Mouse (Mus musculus) neural tube, embryonic 11.5 days (tissue): ENCODE data around the gene Gmppb. TPM values are rescaled to one million over a fixed set of nuclear protein-coding genes. Genes with fewer than 3 reads are reported as not detected.

Experiments
- ATAC-seq: fragments of 200-750 bp; cut with Nextera tagmentation; 2 replicates; pipeline ENCODE4 v1.8.0; 2017; ENCODE audit warnings: moderate number of reproducible peaks, mild to moderate bottlenecking, moderate TSS enrichment, moderate library complexity; ENCODE audit not compliant: insufficient read depth, low FRiP score, low TSS enrichment
- DNase-seq: peaks from one replicate; pipeline ENCODE4 v3.0.0-alpha.2; 2015; ENCODE audit warnings: low spot score
- H3K27ac ChIP-seq: fragments of 300-500 bp; sonication (generic); 2 replicates; pipeline ENCODE4 v1.5.1; 2014; ENCODE audit warnings: low read depth, mild to moderate bottlenecking, low read length
- H3K27me3 ChIP-seq: fragments of 300-500 bp; sonication (generic); 2 replicates; pipeline ENCODE4 v1.6.1; 2014; ENCODE audit warnings: mild to moderate bottlenecking, low read length, mixed read lengths; ENCODE audit not compliant: control insufficient read depth, insufficient read depth
- H3K36me3 ChIP-seq: fragments of 300-500 bp; sonication (generic); 2 replicates; pipeline ENCODE4 v1.6.1; 2014; ENCODE audit warnings: mild to moderate bottlenecking, low read length, moderate library complexity, mixed read lengths; ENCODE audit not compliant: control insufficient read depth, insufficient read depth
- H3K4me1 ChIP-seq: fragments of 300-500 bp; sonication (generic); 2 replicates; pipeline ENCODE4 v1.6.1; 2014; ENCODE audit warnings: low read length, mixed read lengths; ENCODE audit not compliant: control insufficient read depth, insufficient read depth
- H3K4me2 ChIP-seq: fragments of 300-500 bp; sonication (generic); 2 replicates; pipeline ENCODE4 v1.6.1; 2014; ENCODE audit warnings: low read depth, mild to moderate bottlenecking, moderate library complexity
- H3K4me3 ChIP-seq: fragments of 300-500 bp; sonication (generic); 2 replicates; pipeline ENCODE4 v1.5.1; 2014; ENCODE audit warnings: low read depth, low read length
- H3K9ac ChIP-seq: fragments of 300-500 bp; sonication (generic); 2 replicates; pipeline ENCODE4 v1.6.1; 2014; ENCODE audit warnings: mild to moderate bottlenecking, low read length
- H3K9me3 ChIP-seq: fragments of 300-500 bp; sonication (generic); 2 replicates; pipeline ENCODE4 v1.6.1; 2016; ENCODE audit warnings: low read length; ENCODE audit not compliant: control insufficient read depth
- WGBS: fragments of 180-500 bp; shearing (Covaris S2); extraction: QIAGEN DNeasy Blood & Tissue Kit; methylation state at CpG from one replicate; pipeline ENCODE4 v1.1.7; 2014; 5-methylcytosine and 5-hydroxymethylcytosine counted together
- polyA plus RNA-seq: library from polyadenylated mRNA; unstranded; fragments of >200 nt; fragmentation: Nextera tagmentation; extraction: Ambion mirVana; gene quantifications from 2 replicates; pipeline ENCODE4 v1.2.1, GENCODE M21; 2014

Gene Gmppb
- polyA plus RNA-seq, 1 experiment from 2014 or later, result 23.6 TPM

GRCm38 (mm10) chr9:108053665-108054225 lies 4.7 kb downstream of the Gmppb start:
- no peak for DNase-seq
- Histone ChIP-seq H3K27me3 (no peaks in the 10 kb centered on the region), H3K27ac (no peak overlapping the region), H3K36me3 (peaks cover 13% of the 10 kb centered on the region), H3K9ac (no peak overlapping the region), H3K4me3 (no peak overlapping the region), H3K4me1 (peaks cover 7% of the 10 kb centered on the region; the same call in 1 of the 2 replicates), H3K4me2 (no peak overlapping the region), H3K9me3 (no peaks in the 10 kb centered on the region)
- ATAC-seq, result no peak
- WGBS, result 95% methylated on average over 15 of the region's 15 CpGs

- Histone ChIP-seq H3K27ac (no peak overlapping the region), H3K36me3 (peaks cover 13% of the 10 kb centered on the region), H3K4me3 (no peak overlapping the region), H3K9ac (no peak overlapping the region), H3K4me2 (no peak overlapping the region), H3K9me3 (no peaks in the 10 kb centered on the region), H3K4me1 (peaks cover 7% of the 10 kb centered on the region; the same call in 1 of the 2 replicates), H3K27me3 (no peaks in the 10 kb centered on the region)
- ATAC-seq (no peak), DNase-seq (no peak)
- 90% methylated on average over 22 of the region's 22 CpGs for WGBS
Observed at GRCm38 (mm10) chr9:108054331-108055040, 5.4 kb downstream of the Gmppb start.

- Histone ChIP-seq H3K4me2 (no peak overlapping the region), H3K4me1 (peaks cover 4% of the 10 kb centered on the region; the same call in 1 of the 2 replicates), H3K9me3 (no peaks in the 10 kb centered on the region), H3K27me3 (no peaks in the 10 kb centered on the region), H3K4me3 (no peak overlapping the region), H3K27ac (no peak overlapping the region), H3K9ac (no peak overlapping the region), H3K36me3 (peaks cover 13% of the 10 kb centered on the region)
- no peak for ATAC-seq
- DNase-seq, result no peak
- 82% methylated on average over 1 of the region's 1 CpGs for WGBS
Observed at GRCm38 (mm10) chr9:108055061-108055460, 6.0 kb downstream of the Gmppb start.

- peaks cover 4% of the 10 kb centered on the region; the same call in 1 of the 2 replicates for H3K4me1 ChIP-seq
- H3K36me3 ChIP-seq, result peaks cover 13% of the 10 kb centered on the region
- WGBS, result 84% methylated on average over 6 of the region's 6 CpGs
- H3K9me3 ChIP-seq, result no peaks in the 10 kb centered on the region
- DNase-seq, result no peak
- no peak overlapping the region for H3K9ac ChIP-seq
- no peak overlapping the region for H3K27ac ChIP-seq
- ATAC-seq, result no peak
- no peaks in the 10 kb centered on the region for H3K27me3 ChIP-seq
- H3K4me2 ChIP-seq, result no peak overlapping the region
- H3K4me3 ChIP-seq, result no peak overlapping the region
Observed at GRCm38 (mm10) chr9:108055661-108056237, 6.7 kb downstream of the Gmppb start.

GRCm38 (mm10) chr9:108056361-108057261 lies 7.6 kb downstream of the Gmppb start:
- Histone ChIP-seq H3K4me2 (no peak overlapping the region), H3K27ac (no peak overlapping the region), H3K27me3 (no peaks in the 10 kb centered on the region), H3K4me3 (no peak overlapping the region), H3K9me3 (no peaks in the 10 kb centered on the region), H3K4me1 (peaks cover 4% of the 10 kb centered on the region; the same call in 1 of the 2 replicates), H3K9ac (no peak overlapping the region), H3K36me3 (peaks cover 9% of the 10 kb centered on the region)
- no peak for ATAC-seq
- DNase-seq, result no peak
- WGBS, result 85% methylated on average over 28 of the region's 28 CpGs

GRCm38 (mm10) chr9:108057262-108057562 lies 8.2 kb downstream of the Gmppb start:
- WGBS, result 97% methylated on average over 5 of the region's 5 CpGs
- Histone ChIP-seq H3K27ac (no peak overlapping the region), H3K4me1 (peaks cover 4% of the 10 kb centered on the region; the same call in 1 of the 2 replicates), H3K4me2 (no peak overlapping the region), H3K27me3 (no peaks in the 10 kb centered on the region), H3K9me3 (no peaks in the 10 kb centered on the region), H3K9ac (no peak overlapping the region), H3K4me3 (no peak overlapping the region), H3K36me3 (peaks cover 8% of the 10 kb centered on the region; the same call in 1 of the 2 replicates)
- no peak for ATAC-seq
- DNase-seq, result no peak

- no peak overlapping the region for H3K4me3 ChIP-seq
- no peak overlapping the region for H3K27ac ChIP-seq
- H3K9ac ChIP-seq, result no peak overlapping the region
- H3K4me1 ChIP-seq, result no peaks in the 10 kb centered on the region
- H3K27me3 ChIP-seq, result no peaks in the 10 kb centered on the region
- ATAC-seq, result no peak
- no peaks in the 10 kb centered on the region for H3K9me3 ChIP-seq
- H3K36me3 ChIP-seq, result peaks cover 10% of the 10 kb centered on the region; the same call in 1 of the 2 replicates
- H3K4me2 ChIP-seq, result no peak overlapping the region
- WGBS, result 96% methylated on average over 9 of the region's 9 CpGs
- DNase-seq, result no peak
Observed at GRCm38 (mm10) chr9:108058291-108058690, 9.2 kb downstream of the Gmppb start.

- H3K27ac ChIP-seq, result no peak overlapping the region
- peaks cover 6% of the 10 kb centered on the region; the same call in 1 of the 2 replicates for H3K36me3 ChIP-seq
- ATAC-seq, result no peak
Observed at GRCm38 (mm10) chr9:108062142-108062541, 13.1 kb downstream of the Gmppb start.

More at GRCm38 (mm10) chr9:108062142-108062541, 13.1 kb downstream of the Gmppb start:
- DNase-seq, result no peak
- H3K9ac ChIP-seq, result no peak overlapping the region
- no peaks in the 10 kb centered on the region for H3K4me1 ChIP-seq
- H3K4me2 ChIP-seq, result no peak overlapping the region
- H3K9me3 ChIP-seq, result no peaks in the 10 kb centered on the region
- no peak overlapping the region for H3K4me3 ChIP-seq
- H3K27me3 ChIP-seq, result no peaks in the 10 kb centered on the region
- WGBS, result 76% methylated on average over 3 of the region's 3 CpGs
